Mouse (Mus musculus) MEL (cell line): Measurements from ENCODE around the gene Rec8. TPM values are rescaled to one million over a fixed set of nuclear protein-coding genes. Genes with fewer than 3 reads are reported as not detected.

Source experiments
- DNase-seq: peaks from one replicate; pipeline ENCODE4 v3.0.0; 2011; ENCODE audit warnings: low read depth, low spot score
- H3K27ac ChIP-seq: 2 replicates; pipeline ENCODE4 v1.5.1; 2012; ENCODE audit warnings: low read depth, mild to moderate bottlenecking, control low read depth, low read length, moderate library complexity; ENCODE audit not compliant: control insufficient read depth
- H3K27me3 ChIP-seq, 2 experiments: fragments of 150-350 bp in 1 of 2; sonication (generic) in 1 of 2; 2 replicates each; pipeline ENCODE4 v1.6.1; 2012; ENCODE audit warnings: low read length in 2 of 2, mild to moderate bottlenecking in 2 of 2, improper control_type of control experiment in 1 of 2, moderate library complexity in 1 of 2; ENCODE audit not compliant: insufficient read depth in 2 of 2, control insufficient read depth in 1 of 2
- H3K36me3 ChIP-seq, 2 experiments: 2 replicates each; pipeline ENCODE4 v1.6.1; 2012 to 2014; ENCODE audit warnings: low read length in 2 of 2, improper control_type of control experiment in 1 of 2, inconsistent platforms in 1 of 2, mild to moderate bottlenecking in 1 of 2; ENCODE audit not compliant: insufficient read depth in 2 of 2, control insufficient read depth in 1 of 2
- H3K4me1 ChIP-seq, 2 experiments: fragments of 150-350 bp in 1 of 2; sonication (generic) in 1 of 2; 2 replicates each; pipeline ENCODE4 v1.6.1; 2012; ENCODE audit warnings: low read length in 2 of 2, improper control_type of control experiment in 1 of 2, mild to moderate bottlenecking in 1 of 2; ENCODE audit not compliant: insufficient read depth in 2 of 2, control insufficient read depth in 1 of 2
- H3K4me3 ChIP-seq, 2 experiments: fragments of 150-350 bp in 1 of 2; sonication (generic) in 1 of 2; 2 replicates each; pipeline ENCODE4 v1.5.1; 2012; ENCODE audit warnings: low read depth in 2 of 2, low read length in 2 of 2, mild to moderate bottlenecking in 2 of 2, moderate library complexity in 2 of 2, control low read depth in 1 of 2, improper control_type of control experiment in 1 of 2; ENCODE audit not compliant: control insufficient read depth in 1 of 2, insufficient read depth in 1 of 2
- H3K79me2 ChIP-seq: 2 replicates; pipeline ENCODE4 v1.6.1; 2012; ENCODE audit warnings: mild to moderate bottlenecking, low read length, moderate library complexity; ENCODE audit not compliant: control insufficient read depth, poor library complexity, insufficient read depth
- H3K9ac ChIP-seq: 2 replicates; pipeline ENCODE4 v1.6.1; 2012; ENCODE audit warnings: low read depth, mild to moderate bottlenecking, control low read depth, low read length, moderate library complexity; ENCODE audit not compliant: control insufficient read depth, poor library complexity, severe bottlenecking
- H3K9me3 ChIP-seq: fragments of 150-350 bp; sonication (generic); replicated peaks from 2 replicates; pipeline ENCODE4 v1.6.1; 2012; ENCODE audit warnings: mild to moderate bottlenecking, low read length, improper control_type of control experiment, moderate library complexity; ENCODE audit not compliant: insufficient read depth
- BHLHE40 ChIP-seq: IDR thresholded peaks from 2 replicates; pipeline ENCODE4 v1.6.1; 2012; ENCODE audit warnings: low read depth, mild to moderate bottlenecking, inconsistent platforms, low read length, improper control_type of control experiment, borderline replicate concordance
- CHD1 ChIP-seq: IDR thresholded peaks from 2 replicates; pipeline ENCODE4 v1.6.1; 2012; ENCODE audit warnings: low read depth, mild to moderate bottlenecking, inconsistent platforms, low read length, improper control_type of control experiment
- E2F4 ChIP-seq: IDR thresholded peaks from 2 replicates; pipeline ENCODE4 v1.6.1; 2011; ENCODE audit warnings: low read depth, low read length, improper control_type of control experiment, borderline replicate concordance
- ELF1 ChIP-seq: IDR thresholded peaks from 2 replicates; pipeline ENCODE4 v1.6.1; 2014; ENCODE audit warnings: low read depth, mild to moderate bottlenecking, inconsistent platforms, low read length, improper control_type of control experiment, moderate library complexity
- EP300 ChIP-seq, 2 experiments: IDR thresholded peaks; 2 replicates each; pipeline ENCODE4 v1.6.1; 2011; ENCODE audit warnings: improper control_type of control experiment in 2 of 2, low read length in 2 of 2, low read depth in 1 of 2, mild to moderate bottlenecking in 1 of 2
- GATA1 ChIP-seq: IDR thresholded peaks from 2 replicates; pipeline ENCODE4 v1.6.1; 2011; ENCODE audit warnings: low read depth, low read length, improper control_type of control experiment
- JUND ChIP-seq: IDR thresholded peaks from 2 replicates; pipeline ENCODE4 v1.6.1; 2011; ENCODE audit warnings: low read depth, mild to moderate bottlenecking, improper control_type of control experiment, low read length
- KAT2A ChIP-seq: conservative IDR thresholded peaks from 2 replicates; pipeline ENCODE4 v1.6.1; 2012; ENCODE audit warnings: low read depth, low read length, improper control_type of control experiment, inconsistent platforms
- MEF2A ChIP-seq: IDR thresholded peaks from 2 replicates; pipeline ENCODE4 v1.6.1; 2014; ENCODE audit warnings: low read depth, mild to moderate bottlenecking, inconsistent platforms, low read length, improper control_type of control experiment; ENCODE audit not compliant: poor library complexity, insufficient replicate concordance, severe bottlenecking; ENCODE audit errors: extremely low read depth
- MXI1 ChIP-seq: IDR thresholded peaks from 2 replicates; pipeline ENCODE4 v1.6.1; 2011; ENCODE audit warnings: mild to moderate bottlenecking, low read depth, low read length, improper control_type of control experiment
- MYC ChIP-seq: IDR thresholded peaks from 2 replicates; pipeline ENCODE4 v1.6.1; 2011; ENCODE audit warnings: low read depth, mild to moderate bottlenecking, low read length, improper control_type of control experiment, moderate library complexity
- NELFE ChIP-seq: IDR thresholded peaks from 2 replicates; pipeline ENCODE4 v1.6.1; 2011; ENCODE audit warnings: low read depth, low read length, improper control_type of control experiment
- RAD21 ChIP-seq: IDR thresholded peaks from 2 replicates; pipeline ENCODE4 v1.6.1; 2011; ENCODE audit warnings: mild to moderate bottlenecking, low read depth, low read length, improper control_type of control experiment
- SIN3A ChIP-seq: IDR thresholded peaks from 2 replicates; pipeline ENCODE4 v1.6.1; 2012; ENCODE audit warnings: low read length, improper control_type of control experiment, inconsistent platforms
- SMC3 ChIP-seq: IDR thresholded peaks from 2 replicates; pipeline ENCODE4 v1.6.1; 2011; ENCODE audit warnings: low read depth, low read length, improper control_type of control experiment
- TBP ChIP-seq: IDR thresholded peaks from 2 replicates; pipeline ENCODE4 v1.8.0; 2011; ENCODE audit warnings: low read depth, low read length, improper control_type of control experiment
- TCF12 ChIP-seq: IDR thresholded peaks from 2 replicates; pipeline ENCODE4 v1.6.1; 2014; ENCODE audit warnings: low read depth, mild to moderate bottlenecking, inconsistent platforms, low read length, improper control_type of control experiment, moderate library complexity
- USF1 ChIP-seq: IDR thresholded peaks from 2 replicates; pipeline ENCODE4 v1.6.1; 2014; ENCODE audit warnings: low read depth, mild to moderate bottlenecking, inconsistent platforms, low read length, improper control_type of control experiment, moderate library complexity
- ZC3H11A ChIP-seq: IDR thresholded peaks from 2 replicates; pipeline ENCODE4 v1.6.1; 2012; ENCODE audit warnings: low read depth, mild to moderate bottlenecking, inconsistent platforms, low read length, improper control_type of control experiment
- polyA plus RNA-seq, 2 experiments: library from polyadenylated mRNA; stranded (reverse) in 1 of 2; unstranded in 1 of 2; fragments of >175 nt in 1 of 2; fragments of >200 nt in 1 of 2; gene quantifications; 2 replicates each; pipeline versions ENCODE4 v1.2.1 to v1.2.4; 2012; ENCODE audit warnings: low replicate concordance in 2 of 2, low read depth in 1 of 2; ENCODE audit not compliant: insufficient read length in 2 of 2, insufficient read depth in 1 of 2, missing spikeins in 1 of 2
- total RNA-seq: library from RNA; depleted of rRNA; stranded (reverse); fragments of 300-350 nt; gene quantifications from 2 replicates; pipeline ENCODE4 v1.2.3, GENCODE M21; 2012; rRNA removed

The Rec8 gene
- total RNA-seq (1.5 and 1.6 TPM in 2 replicates), polyA plus RNA-seq (1 to 10 TPM in 1 of 2 experiments, not detected in 1; 2.5 TPM)

DNA sequence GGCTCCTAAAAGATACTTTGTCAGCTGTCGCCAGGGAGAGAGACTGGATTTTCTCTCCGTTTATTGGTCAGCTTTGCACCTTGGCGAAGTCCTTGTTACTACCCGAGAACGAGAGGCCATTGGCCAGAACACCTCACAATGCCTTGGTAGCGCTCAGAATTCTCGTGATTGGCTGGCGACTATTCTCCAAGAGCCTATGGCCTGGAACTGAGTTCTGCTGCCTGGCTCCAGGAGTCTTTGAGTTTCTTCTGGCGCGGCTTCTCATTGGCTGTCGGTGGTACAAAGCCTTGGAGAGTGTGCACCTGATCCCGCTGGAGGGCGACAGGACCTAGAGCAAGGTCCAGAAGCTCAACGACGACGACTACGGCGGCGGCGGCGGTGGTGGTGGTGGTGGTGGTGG is at the start of gene Rec8:
Gene Rec8 (plus strand): TSS at position 216 of the 400 bp plus-strand sequence.
- Histone ChIP-seq H3K27me3 (no peaks in the 10 kb centered on the region), H3K4me1 (peaks cover 11 to 47% of the 10 kb centered on the region in 2 experiments), H3K27ac (peak within 1 kb of the TSS; percentile 69)
- no peak for TF ChIP-seq GATA1
- no peak for TF ChIP-seq TBP
- TF ChIP-seq MXI1 = no peak
- TF ChIP-seq, all 39 proteins: peak for 0
- Histone ChIP-seq H3K79me2 (no peaks in the 10 kb centered on the region), H3K9me3 (no peaks in the 10 kb centered on the region), H3K9ac (peak within 1 kb of the TSS; percentile 49), H3K4me3 (peak within 1 kb of the TSS; percentile 47 to 57), H3K36me3 (peaks cover 0 to 26% of the 10 kb centered on the region in 2 experiments; a peak in 2 of 4 replicates)
- DNase-seq = no peak

- Histone ChIP-seq H3K36me3 (peaks cover 0 to 3% of the 10 kb centered on the region in 2 experiments; a peak in 2 of 4 replicates), H3K4me3 (no peak overlapping the region), H3K27ac (no peak overlapping the region), H3K9me3 (no peaks in the 10 kb centered on the region), H3K27me3 (no peaks in the 10 kb centered on the region), H3K4me1 (peaks cover 5 to 8% of the 10 kb centered on the region in 2 experiments), H3K79me2 (no peaks in the 10 kb centered on the region), H3K9ac (no peak overlapping the region)
- no peak for DNase-seq
- no peak for TF ChIP-seq BHLHE40
- TF ChIP-seq MYC = no peak
- TF ChIP-seq GATA1 = no peak
- TF ChIP-seq TBP = no peak
Observed at GRCm38 (mm10) chr14:55570588-55570987, 47.2 kb upstream of the Rec8 start.

GRCm38 (mm10) chr14:55571760-55572159 is 46.1 kb upstream of the Rec8 start:
- Histone ChIP-seq H3K79me2 (no peaks in the 10 kb centered on the region), H3K27ac (no peak overlapping the region), H3K9me3 (no peaks in the 10 kb centered on the region), H3K9ac (no peak overlapping the region), H3K27me3 (no peaks in the 10 kb centered on the region), H3K36me3 (peaks cover 0 to 3% of the 10 kb centered on the region in 2 experiments; a peak in 2 of 4 replicates), H3K4me1 (peaks cover 5 to 8% of the 10 kb centered on the region in 2 experiments)
- DNase-seq = no peak
- TF ChIP-seq EP300 (IDR thresholded peaks at IDR 0.05; ENCODE audit: low read depth in 1 of 2, low read length in 2 of 2) (no peak), TCF12 (no peak), CHD1 (no peak), RAD21 (no peak), NELFE (no peak), MEF2A (no peak), E2F4 (no peak), ZC3H11A (no peak), KAT2A (no peak), USF1 (no peak), SMC3 (no peak), SIN3A (no peak), JUND (no peak), ELF1 (no peak), MYC (no peak)
- TF ChIP-seq, all 39 proteins: peak for 0
- no peak overlapping the region for H3K4me3 ChIP-seq
